Mouse (Mus musculus) cerebellum, adult 2 months (tissue): ENCODE data around the gene Psg20.
"Not testable (repeated sequence)": the region's sequence is repeated elsewhere in the genome, so short reads cannot be mapped to it uniquely, and the experiment has no call there.

Experiments used
- CTCF ChIP-seq: fragments of 200-500 bp; IDR thresholded peaks from 2 replicates; pipeline ENCODE4 v1.5.1; 2011; ENCODE audit warnings: low read depth, mild to moderate bottlenecking, control low read depth, low read length, moderate library complexity, borderline replicate concordance; ENCODE audit not compliant: insufficient read depth
- POLR2A ChIP-seq: fragments of 200-500 bp; IDR thresholded peaks from 2 replicates; pipeline ENCODE4 v1.6.1; 2011; ENCODE audit warnings: low read length, control low read depth, borderline replicate concordance; ENCODE audit not compliant: insufficient read depth

- not testable (repeated sequence) for TF ChIP-seq CTCF, POLR2A
Measured at GRCm38 (mm10) chr7:18710331-18710730, 24.3 kb upstream of the Psg20 start.
